Mouse (Mus musculus) B cell, adult 2 months (primary cell): ENCODE measurements at regions not wholly inside any gene's neighbourhood (a gene's known extent, or its start where the extent isn't known, plus 50 kb on each side); places are given as distances from the start of the nearest gene placed in this dataset.
"Not testable (repeated sequence)": the region's sequence is repeated elsewhere in the genome, so short reads cannot be mapped to it uniquely, and the experiment has no call there.

Source experiments
- DNase-seq, 2 experiments: peaks; one replicate each; pipeline ENCODE4 v3.0.0; 2022

DNA sequence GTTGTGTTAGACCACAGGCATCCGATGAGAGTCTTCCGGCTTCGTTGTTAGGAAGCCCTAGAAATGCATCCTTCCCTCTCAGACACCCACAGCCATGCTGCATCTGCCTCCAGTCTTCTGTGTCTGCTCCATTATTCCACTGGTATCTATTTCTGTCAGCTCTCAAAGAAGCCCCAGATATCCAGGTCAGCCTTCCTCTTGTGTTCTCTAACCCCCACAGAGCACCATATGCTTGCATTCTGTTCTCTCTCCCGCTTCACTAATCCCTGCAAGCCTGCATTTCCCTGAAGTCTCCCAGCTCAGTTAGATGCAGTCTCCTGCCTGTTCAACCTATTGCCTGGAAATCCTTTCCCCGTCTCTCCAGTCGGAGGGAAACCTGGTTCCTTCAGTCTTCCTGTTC, 53.6 kb upstream of the Wdfy3 start:
- no peak for DNase-seq

GRCm38 (mm10) chr5:102126737-102127136, 57.0 kb upstream of the Wdfy3 start:
- peak; percentile 5 to 11 for DNase-seq

DNA sequence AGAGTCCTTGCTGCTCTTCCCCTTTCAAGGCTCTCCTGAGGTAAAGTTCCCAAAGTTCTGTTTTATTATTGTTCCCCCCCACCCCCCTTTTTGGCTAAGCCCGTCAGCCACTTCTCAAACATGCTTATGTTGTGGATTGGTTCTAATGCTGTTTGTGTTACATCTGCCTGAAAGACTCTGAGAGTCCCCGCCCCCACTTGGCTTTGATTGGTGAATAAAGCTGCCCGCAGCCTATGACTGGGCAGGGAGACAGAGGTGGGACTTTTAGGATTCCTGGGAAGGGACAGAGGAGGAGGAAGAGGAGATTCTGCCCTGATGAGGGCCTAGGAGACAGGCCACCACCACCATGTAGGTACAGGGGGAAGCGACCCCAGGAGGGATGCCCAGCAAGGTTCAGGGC, 78.3 kb upstream of the Wdfy3 start:
- no peak for DNase-seq

- peak; percentile 56 to 59 for DNase-seq
Observed at GRCm38 (mm10) chr5:102149481-102150129, 79.9 kb upstream of the Wdfy3 start.

DNA sequence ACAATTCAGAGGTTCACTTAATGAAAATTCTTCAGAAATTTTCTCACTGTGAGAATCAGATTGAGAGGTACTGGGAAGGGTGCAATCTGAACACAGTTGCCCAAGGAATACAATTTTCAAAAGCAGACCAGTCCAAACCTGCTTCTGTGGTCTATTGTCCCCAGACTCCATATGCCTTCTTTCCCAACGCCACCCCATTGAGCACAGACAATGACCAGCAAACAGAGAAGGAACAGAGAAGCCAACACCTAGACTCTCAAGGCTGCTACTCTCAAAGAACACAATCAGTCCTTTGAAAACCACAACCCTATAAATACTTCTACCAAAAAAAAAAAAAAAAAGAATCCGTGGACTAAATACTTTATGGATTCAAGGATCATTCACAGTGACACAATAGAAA, 89.9 kb upstream of the Wdfy3 start:
- no peak for DNase-seq

DNA sequence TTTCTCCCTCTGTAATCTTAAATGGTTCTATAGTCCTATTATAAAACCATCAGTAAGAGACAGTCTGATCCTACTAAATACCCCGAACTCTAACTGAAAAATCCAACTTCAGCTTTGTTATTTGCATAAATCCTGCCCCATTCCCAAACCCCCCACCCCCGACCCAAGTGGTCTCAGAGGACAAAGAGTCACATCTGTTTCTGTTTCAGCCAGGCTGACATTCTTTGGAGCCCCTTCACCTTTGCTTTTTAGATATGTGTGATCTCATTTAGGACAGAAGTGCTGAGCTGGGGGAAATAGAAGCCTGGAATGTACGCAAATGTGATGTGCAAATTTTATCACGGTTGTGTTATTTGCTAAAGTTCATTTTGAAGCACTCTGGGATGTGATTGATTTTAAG, 98.3 kb upstream of the Wdfy3 start:
- DNase-seq: no peak

DNA sequence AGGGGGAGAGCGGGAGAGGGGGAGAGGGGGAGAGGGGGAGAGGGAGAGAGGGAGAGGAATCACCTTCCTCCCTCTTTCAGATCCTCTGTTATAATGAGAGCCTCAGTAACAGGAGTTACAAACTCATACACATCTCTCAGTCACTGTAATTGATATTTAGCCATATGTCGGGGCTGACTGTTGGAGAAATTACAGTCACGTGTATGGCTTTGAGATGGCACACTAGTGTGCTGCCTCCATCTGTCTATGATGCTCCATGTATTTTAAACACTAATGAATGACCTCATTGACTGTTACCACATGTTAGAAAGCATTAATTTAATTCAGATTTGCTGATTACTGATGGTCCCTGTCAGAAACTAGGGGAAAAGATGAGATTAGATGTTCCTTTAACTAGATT, 102.1 kb upstream of the Wdfy3 start:
- no peak for DNase-seq

- no peak for DNase-seq
Observed at GRCm38 (mm10) chr5:102180250-102180649, 110.5 kb upstream of the Wdfy3 start.

DNA sequence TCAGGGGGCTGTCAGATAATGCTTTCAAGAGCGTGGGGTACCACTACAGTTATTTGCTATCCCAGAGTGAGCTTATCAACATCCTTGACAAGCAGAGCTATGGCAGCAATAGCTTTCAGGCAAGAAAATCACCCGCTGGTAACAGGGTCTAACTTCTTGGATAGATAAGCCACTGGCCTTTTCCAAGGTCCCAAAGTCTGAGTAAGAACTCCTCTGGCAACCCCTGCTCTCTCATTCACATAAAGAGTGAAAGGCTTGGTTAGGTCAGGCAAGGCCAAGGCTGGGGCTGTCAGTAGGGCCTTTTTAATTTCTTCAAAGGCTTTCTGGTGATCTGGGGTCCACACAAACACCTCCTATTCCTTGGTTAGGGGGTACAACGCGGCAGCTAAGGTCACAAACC, 119.2 kb upstream of the Wdfy3 start:
- not testable (repeated sequence) for DNase-seq

DNA sequence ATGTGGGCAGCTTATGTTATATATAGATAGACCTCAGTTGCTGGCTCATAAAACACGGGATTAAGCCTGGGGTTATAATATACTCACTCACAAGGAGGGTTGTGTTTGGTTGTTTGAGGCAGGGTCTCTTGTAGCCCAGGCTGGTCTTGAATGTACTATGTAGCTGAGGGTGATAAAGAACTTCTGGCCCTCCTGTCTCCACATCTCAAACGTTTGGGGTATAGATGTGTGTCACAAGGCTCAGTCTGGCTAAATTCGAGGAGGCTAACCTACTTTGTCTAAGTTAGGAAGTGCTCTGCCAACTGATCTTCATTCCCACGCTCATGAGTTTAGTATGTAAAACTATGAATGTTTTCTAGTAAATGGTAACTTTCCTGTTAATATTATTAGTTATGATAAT, 136.7 kb upstream of the Wdfy3 start:
- no peak for DNase-seq

GRCm38 (mm10) chr5:102206953-102207352, 137.2 kb upstream of the Wdfy3 start:
- DNase-seq: peak; percentile 64 to 65

DNA sequence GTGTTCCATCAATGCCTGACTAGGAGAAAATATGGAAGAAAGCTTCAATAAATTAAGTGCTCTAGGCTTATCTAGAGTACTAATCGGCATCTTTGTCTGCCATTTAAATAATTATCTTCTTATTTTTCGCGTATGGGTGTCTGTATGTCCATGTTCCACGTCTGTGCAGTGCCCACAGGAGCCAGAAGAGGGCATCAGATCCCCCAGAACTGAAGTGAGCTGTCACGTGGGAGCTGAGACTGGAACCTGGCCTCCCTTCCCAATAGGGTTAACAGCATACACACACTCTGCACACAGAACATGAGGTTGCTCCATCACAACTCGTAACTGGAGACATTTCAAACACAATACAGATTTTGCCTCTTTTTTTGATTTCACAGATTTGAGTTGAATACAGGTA, 143.4 kb upstream of the Wdfy3 start:
- DNase-seq: peak; percentile 21 to 35

- no peak for DNase-seq
Observed at GRCm38 (mm10) chr5:102227131-102227530, 157.4 kb upstream of the Wdfy3 start.

GRCm38 (mm10) chr5:102242614-102243013, 172.9 kb upstream of the Wdfy3 start:
- DNase-seq: no peak

DNA sequence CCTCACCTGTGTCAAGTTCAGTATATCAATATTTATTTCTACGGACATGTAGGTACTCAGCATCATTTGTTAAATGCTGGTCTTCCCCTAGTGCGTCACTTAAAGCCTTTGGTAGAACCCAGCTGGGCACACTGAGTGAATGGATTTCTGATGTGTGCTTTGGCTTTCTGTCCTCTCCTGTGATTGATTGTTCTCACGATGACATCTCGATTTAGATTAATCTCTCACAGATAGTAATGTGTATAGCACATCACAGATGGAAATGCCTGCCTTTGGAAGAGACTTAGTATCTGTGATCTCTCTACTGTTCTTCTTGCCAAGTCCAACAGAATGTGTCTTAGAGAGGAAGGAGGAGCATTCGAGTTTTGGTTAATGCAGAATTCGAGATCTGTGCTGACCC, 175.0 kb upstream of the Wdfy3 start:
- DNase-seq: no peak

GRCm38 (mm10) chr5:102248747-102249146, 179.0 kb upstream of the Wdfy3 start:
- DNase-seq: no peak

GRCm38 (mm10) chr5:102251076-102251475, 181.4 kb upstream of the Wdfy3 start:
- no peak for DNase-seq

DNA sequence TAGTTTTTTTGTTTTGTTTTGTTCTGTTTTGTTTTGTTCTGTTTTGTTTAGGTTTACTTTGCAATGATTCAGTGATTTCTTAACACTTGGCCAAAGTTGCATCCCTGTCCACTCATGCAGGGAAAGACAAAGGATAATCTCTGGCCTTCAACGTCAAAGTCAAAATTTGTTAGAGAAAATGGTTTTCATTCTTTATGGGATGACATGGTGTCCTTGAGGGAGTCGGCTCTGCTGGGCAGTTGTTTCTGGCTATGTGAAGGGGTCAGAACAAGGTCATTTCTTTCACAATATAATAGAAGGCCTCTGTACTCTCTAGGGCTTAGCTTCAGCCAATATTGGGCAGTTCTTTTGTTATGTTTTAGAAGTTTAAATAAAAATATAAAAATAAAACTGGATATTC, 184.1 kb upstream of the Wdfy3 start:
- DNase-seq: no peak

DNA sequence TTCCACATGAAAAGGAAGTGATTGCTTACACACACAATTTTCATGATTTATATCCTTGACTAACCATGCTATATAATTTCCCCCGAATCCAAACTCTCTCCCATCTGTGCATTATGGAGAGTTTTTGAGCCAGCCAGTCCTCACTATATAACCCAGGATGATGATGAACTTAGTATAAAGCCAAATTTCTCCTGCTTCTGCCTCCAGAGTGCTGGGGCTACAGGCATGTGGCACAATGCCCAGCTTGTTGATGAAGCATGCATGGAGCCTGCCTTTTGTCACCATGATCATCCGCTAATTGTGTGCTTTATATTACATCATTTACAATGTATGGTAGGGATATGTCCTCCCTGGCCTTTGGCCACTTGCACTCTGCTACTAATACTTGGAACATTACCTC, 187.4 kb upstream of the Wdfy3 start:
- no peak for DNase-seq

- no peak for DNase-seq
Observed at GRCm38 (mm10) chr5:102261621-102262020, 191.9 kb upstream of the Wdfy3 start.

- no peak for DNase-seq
Observed at GRCm38 (mm10) chr5:102266451-102266850, 196.7 kb upstream of the Wdfy3 start.

DNA sequence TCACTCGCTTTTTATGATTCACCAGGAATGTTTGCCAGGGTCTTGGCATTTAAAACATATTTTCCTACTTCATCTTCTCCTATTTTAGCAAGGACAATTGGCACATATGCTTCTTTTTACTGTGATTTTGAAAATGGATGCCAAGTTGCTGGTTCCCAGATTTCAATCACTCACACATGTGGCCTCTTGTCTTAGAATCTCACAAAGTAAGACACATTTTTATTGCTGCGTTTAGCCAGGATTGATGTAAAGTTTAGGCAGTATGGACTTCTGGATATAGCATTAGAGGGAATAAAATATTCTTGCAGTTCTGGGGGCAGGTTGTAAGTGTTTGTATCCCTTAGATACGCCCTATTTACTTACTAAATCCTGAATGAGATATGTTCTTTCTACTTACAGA, 197.4 kb upstream of the Wdfy3 start:
- no peak for DNase-seq

DNA sequence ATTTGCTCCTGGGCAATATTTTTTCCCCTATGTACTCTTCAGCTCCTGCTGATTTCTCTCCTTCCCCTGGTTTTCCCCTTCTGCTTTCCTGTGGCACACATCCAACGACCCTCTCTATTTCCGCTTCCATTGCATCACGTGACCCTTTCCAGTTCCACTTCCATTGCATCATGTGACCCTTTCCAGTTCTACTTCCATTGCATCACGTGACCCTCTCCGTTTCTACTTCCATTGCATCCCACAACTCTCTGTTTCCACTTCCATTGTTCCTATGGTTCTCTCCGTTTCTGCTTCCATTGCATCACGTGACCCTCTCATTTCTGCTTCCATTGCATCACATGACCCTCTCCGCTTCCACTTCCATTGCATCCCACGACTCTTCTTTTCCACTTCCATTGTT, 199.5 kb upstream of the Wdfy3 start:
- DNase-seq: no peak

- DNase-seq: no peak
Observed at GRCm38 (mm10) chr5:102275621-102276020, 205.6 kb upstream of the Arhgap24 start.

GRCm38 (mm10) chr5:102287131-102287530, 194.1 kb upstream of the Arhgap24 start:
- no peak for DNase-seq

- no peak for DNase-seq
Observed at GRCm38 (mm10) chr5:102290866-102291265, 190.3 kb upstream of the Arhgap24 start.
